Mouse (Mus musculus) B cell, adult (primary cell): ENCODE measurements around the gene Esp8. TPM values are rescaled to one million over a fixed set of nuclear protein-coding genes. Genes with fewer than 3 reads are reported as not detected.

Experiments used
- total RNA-seq: library from RNA; stranded (reverse); gene quantifications from 4 replicates; pipeline ENCODE4 v1.2.4, GENCODE M21; 2023; ENCODE audit not compliant: inconsistent age

Gene Esp8
- total RNA-seq, result not detected in 4 replicates

GRCm38 (mm10) chr17:40519818-40520217 lies at the start of gene Esp8:
Gene Esp8 (plus strand): TSS chr17:40520022.

DNA sequence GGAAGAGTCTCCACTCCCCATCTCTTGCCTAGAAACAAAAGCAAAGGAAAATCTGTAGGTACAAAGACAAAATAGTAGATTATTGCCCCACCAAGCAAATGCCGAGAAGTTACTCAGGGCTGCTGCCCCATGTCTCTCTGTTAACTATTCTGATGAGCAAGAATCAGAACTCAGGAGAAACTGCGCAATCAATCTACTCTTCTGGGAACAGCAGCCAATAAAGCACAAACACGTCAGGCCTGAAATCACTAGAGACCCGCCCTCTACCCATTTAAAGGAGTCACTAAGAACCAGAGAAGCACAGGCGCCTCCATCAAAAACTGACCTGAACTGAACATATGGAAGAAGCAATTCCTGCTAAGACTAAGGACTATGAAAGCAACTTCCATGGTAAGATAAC lies 41.4 kb downstream of the Esp8 start, which contains the start of gene Esp6:
Gene Esp6 (plus strand): TSS at position 301 of the 400 bp plus-strand sequence.

Other genes starting within 250 kb of the Esp8 start
- gene Crisp1, start 200.8 kb upstream of the Esp8 start, total RNA-seq, result not detected in 4 replicates
- gene Esp6, start 41.5 kb downstream of the Esp8 start, total RNA-seq, result not detected in 4 replicates
- not detected in 4 replicates for gene Esp4, start 78.6 kb downstream of the Esp8 start, total RNA-seq
- gene Esp3, start 112.1 kb downstream of the Esp8 start, total RNA-seq, result not detected in 4 replicates
- not detected in 4 replicates for gene Esp1, start 207.1 kb downstream of the Esp8 start, total RNA-seq